Mouse (Mus musculus) limb, embryonic 13.5 days (tissue): ENCODE measurements around the gene Cux2. TPM values are rescaled to one million over a fixed set of nuclear protein-coding genes. Genes with fewer than 3 reads are reported as not detected.

Source experiments
- ATAC-seq: fragments of 200-750 bp; cut with Nextera tagmentation; 2 replicates; pipeline ENCODE4 v1.8.0; 2017; ENCODE audit warnings: low read depth, moderate number of reproducible peaks, moderate TSS enrichment; ENCODE audit not compliant: low FRiP score
- H3K27ac ChIP-seq: fragments of 300-500 bp; sonication (generic); 2 replicates; pipeline ENCODE4 v1.5.1; 2015; ENCODE audit warnings: inconsistent platforms, mild to moderate bottlenecking, moderate library complexity
- H3K27me3 ChIP-seq: fragments of 300-500 bp; sonication (generic); 2 replicates; pipeline ENCODE4 v1.6.1; 2015; ENCODE audit warnings: mild to moderate bottlenecking, inconsistent platforms
- H3K36me3 ChIP-seq: fragments of 300-500 bp; sonication (generic); 2 replicates; pipeline ENCODE4 v1.6.1; 2015; ENCODE audit warnings: inconsistent platforms, mild to moderate bottlenecking, moderate library complexity
- H3K4me1 ChIP-seq: fragments of 300-500 bp; sonication (generic); 2 replicates; pipeline ENCODE4 v1.6.1; 2015; ENCODE audit warnings: inconsistent platforms
- H3K4me2 ChIP-seq: fragments of 300-500 bp; sonication (generic); replicated peaks from 2 replicates; pipeline ENCODE4 v1.6.1; 2015; ENCODE audit warnings: inconsistent platforms, mild to moderate bottlenecking, moderate library complexity
- H3K4me3 ChIP-seq: fragments of 300-500 bp; sonication (generic); 2 replicates; pipeline ENCODE4 v1.5.1; 2015; ENCODE audit warnings: moderate library complexity, mild to moderate bottlenecking, inconsistent platforms
- H3K9ac ChIP-seq: fragments of 300-500 bp; sonication (generic); 2 replicates; pipeline ENCODE4 v1.6.1; 2015; ENCODE audit warnings: mild to moderate bottlenecking, inconsistent platforms
- H3K9me3 ChIP-seq: fragments of 300-500 bp; sonication (generic); 2 replicates; pipeline ENCODE4 v1.6.1; 2016; ENCODE audit warnings: inconsistent platforms
- WGBS: fragments of 180-500 bp; shearing (Covaris S2); methylation state at CpG from one replicate; pipeline ENCODE4 v1.1.7; 2015; 5-methylcytosine and 5-hydroxymethylcytosine counted together
- polyA plus RNA-seq: library from polyadenylated mRNA; unstranded; fragments of >200 nt; fragmentation: Nextera tagmentation; extraction: Ambion mirVana; gene quantifications from 2 replicates; pipeline ENCODE4 v1.2.1, GENCODE M21; 2015

The Cux2 gene
- polyA plus RNA-seq, 1 experiment from 2014 or later = 4.1 TPM

- no peaks in the 10 kb centered on the region for H3K9me3 ChIP-seq
- peaks cover 59% of the 10 kb centered on the region for H3K27me3 ChIP-seq
- H3K4me3 ChIP-seq = no peak overlapping the region
- peaks cover 17% of the 10 kb centered on the region for H3K4me1 ChIP-seq
- H3K4me2 ChIP-seq = no peak overlapping the region
- no peaks in the 10 kb centered on the region for H3K36me3 ChIP-seq
- 15% methylated on average over 16 of the region's 17 CpGs for whole genome bisulfite sequencing
- no peak for ATAC-seq
- no peak overlapping the region for H3K27ac ChIP-seq
- H3K9ac ChIP-seq = no peak overlapping the region
Measured at GRCm38 (mm10) chr5:121928362-121929000, 121.4 kb downstream of the Cux2 start.

- Histone ChIP-seq H3K36me3 (no peaks in the 10 kb centered on the region), H3K4me2 (no peak overlapping the region), H3K9ac (no peak overlapping the region), H3K9me3 (no peaks in the 10 kb centered on the region), H3K27ac (no peak overlapping the region), H3K4me1 (peaks cover 17% of the 10 kb centered on the region), H3K27me3 (peaks cover 62% of the 10 kb centered on the region), H3K4me3 (no peak overlapping the region)
- no peak for ATAC-seq
- 0% methylated on average over 2 of the region's 2 CpGs for WGBS
Measured at GRCm38 (mm10) chr5:121926543-121926814, 123.4 kb downstream of the Cux2 start.

GRCm38 (mm10) chr5:121925751-121926542 lies 124.0 kb downstream of the Cux2 start:
- no peak for ATAC-seq
- H3K4me2 ChIP-seq = no peak overlapping the region
- H3K27me3 ChIP-seq = peaks cover 62% of the 10 kb centered on the region

GRCm38 (mm10) chr5:121925291-121925690 lies 124.6 kb downstream of the Cux2 start:
- peaks cover 14% of the 10 kb centered on the region for H3K4me1 ChIP-seq

More at GRCm38 (mm10) chr5:121925751-121926542, 124.0 kb downstream of the Cux2 start:
- H3K27ac ChIP-seq = no peak overlapping the region
- H3K9ac ChIP-seq = no peak overlapping the region
- H3K4me1 ChIP-seq = peaks cover 17% of the 10 kb centered on the region
- no peaks in the 10 kb centered on the region for H3K9me3 ChIP-seq
- no peak overlapping the region for H3K4me3 ChIP-seq
- H3K36me3 ChIP-seq = no peaks in the 10 kb centered on the region
- WGBS = 40% methylated on average over 28 of the region's 28 CpGs

GRCm38 (mm10) chr5:121924423-121924822 lies 125.5 kb downstream of the Cux2 start:
- Histone ChIP-seq H3K27me3 (peaks cover 65% of the 10 kb centered on the region), H3K36me3 (no peaks in the 10 kb centered on the region), H3K4me1 (peaks cover 10% of the 10 kb centered on the region), H3K27ac (no peak overlapping the region), H3K9me3 (no peaks in the 10 kb centered on the region), H3K4me2 (no peak overlapping the region), H3K4me3 (no peak overlapping the region), H3K9ac (no peak overlapping the region)
- no peak for ATAC-seq
- WGBS = 14% methylated on average over 9 of the region's 9 CpGs

More at GRCm38 (mm10) chr5:121925291-121925690, 124.6 kb downstream of the Cux2 start:
- Histone ChIP-seq H3K4me2 (no peak overlapping the region), H3K4me3 (no peak overlapping the region), H3K36me3 (no peaks in the 10 kb centered on the region), H3K9me3 (no peaks in the 10 kb centered on the region), H3K27ac (no peak overlapping the region), H3K27me3 (peaks cover 62% of the 10 kb centered on the region), H3K9ac (no peak overlapping the region)
- ATAC-seq = no peak
- WGBS = 28% methylated on average over 23 of the region's 23 CpGs

GRCm38 (mm10) chr5:121922942-121923826 lies 126.7 kb downstream of the Cux2 start:
- H3K4me2 ChIP-seq = no peak overlapping the region
- ATAC-seq = no peak
- H3K9ac ChIP-seq = no peak overlapping the region
- no peaks in the 10 kb centered on the region for H3K36me3 ChIP-seq
- H3K27me3 ChIP-seq = peaks cover 61% of the 10 kb centered on the region
- no peak overlapping the region for H3K27ac ChIP-seq
- H3K4me1 ChIP-seq = peaks cover 10% of the 10 kb centered on the region
- H3K4me3 ChIP-seq = no peak overlapping the region
- no peaks in the 10 kb centered on the region for H3K9me3 ChIP-seq
- WGBS = 70% methylated on average over 17 of the region's 17 CpGs

GRCm38 (mm10) chr5:121919216-121919615 lies 130.7 kb downstream of the Cux2 start:
- H3K36me3 ChIP-seq = no peaks in the 10 kb centered on the region
- peaks cover 6% of the 10 kb centered on the region for H3K4me1 ChIP-seq
- no peak overlapping the region for H3K4me3 ChIP-seq
- no peaks in the 10 kb centered on the region for H3K9me3 ChIP-seq
- H3K4me2 ChIP-seq = no peak overlapping the region
- no peak for ATAC-seq
- H3K27ac ChIP-seq = no peak overlapping the region
- 72% methylated on average over 7 of the region's 7 CpGs for WGBS
- no peak overlapping the region for H3K9ac ChIP-seq
- H3K27me3 ChIP-seq = peaks cover 24% of the 10 kb centered on the region

GRCm38 (mm10) chr5:121916813-121917212 lies 133.1 kb downstream of the Cux2 start:
- H3K4me1 ChIP-seq = peaks cover 16% of the 10 kb centered on the region

GRCm38 (mm10) chr5:121913999-121914398 lies 135.9 kb downstream of the Cux2 start:
- peak; percentile 72; the same call in 1 of the 2 replicates for ATAC-seq
- H3K4me1 ChIP-seq = peaks cover 16% of the 10 kb centered on the region
- no peak overlapping the region for H3K4me3 ChIP-seq
- H3K27me3 ChIP-seq = peaks cover 6% of the 10 kb centered on the region; the same call in 1 of the 2 replicates
- H3K4me2 ChIP-seq = peak overlapping the region; percentile 27
- H3K27ac ChIP-seq = no peak overlapping the region
- H3K9ac ChIP-seq = 0 out of 2 replicates have a peak overlapping the region, but pooled peaks have one; percentile 39
- H3K36me3 ChIP-seq = no peaks in the 10 kb centered on the region
- H3K9me3 ChIP-seq = no peaks in the 10 kb centered on the region
- WGBS = 12% methylated on average over 23 of the region's 23 CpGs

More at GRCm38 (mm10) chr5:121916813-121917212, 133.1 kb downstream of the Cux2 start:
- Histone ChIP-seq H3K27me3 (peaks cover 9% of the 10 kb centered on the region; the same call in 1 of the 2 replicates), H3K9ac (no peak overlapping the region), H3K27ac (no peak overlapping the region), H3K36me3 (no peaks in the 10 kb centered on the region), H3K9me3 (no peaks in the 10 kb centered on the region), H3K4me2 (no peak overlapping the region), H3K4me3 (no peak overlapping the region)
- ATAC-seq = no peak
- WGBS = 86% methylated on average over 4 of the region's 4 CpGs

GRCm38 (mm10) chr5:121909226-121909985 lies 140.5 kb downstream of the Cux2 start:
- Histone ChIP-seq H3K4me1 (peaks cover 15% of the 10 kb centered on the region), H3K9ac (no peak overlapping the region), H3K27ac (no peak overlapping the region), H3K9me3 (no peaks in the 10 kb centered on the region), H3K36me3 (no peaks in the 10 kb centered on the region), H3K4me2 (no peak overlapping the region), H3K4me3 (no peak overlapping the region), H3K27me3 (peaks cover 4% of the 10 kb centered on the region; the same call in 1 of the 2 replicates)
- ATAC-seq = no peak
- WGBS = 74% methylated on average over 21 of the region's 21 CpGs

GRCm38 (mm10) chr5:121905671-121906070 lies 144.2 kb downstream of the Cux2 start:
- Histone ChIP-seq H3K27ac (no peak overlapping the region), H3K9ac (no peak overlapping the region), H3K36me3 (no peaks in the 10 kb centered on the region), H3K4me2 (no peak overlapping the region), H3K27me3 (no peaks in the 10 kb centered on the region), H3K9me3 (no peaks in the 10 kb centered on the region), H3K4me1 (peaks cover 11% of the 10 kb centered on the region), H3K4me3 (no peak overlapping the region)
- ATAC-seq = no peak
- WGBS = 78% methylated on average over 17 of the region's 17 CpGs
